Mouse (Mus musculus) C2C12 (cell line): ENCODE results near the gene Mlc1.

Experiments
- CEBPB ChIP-seq: IDR thresholded peaks from one replicate; pipeline ENCODE4 v1.6.1; 2011; ENCODE audit warnings: low read depth, mild to moderate bottlenecking, control low read depth, moderate library complexity
- CTCF ChIP-seq: IDR thresholded peaks from one replicate; pipeline ENCODE4 v1.5.1; 2011; ENCODE audit not compliant: control insufficient read depth, insufficient read depth, insufficient read length
- MAX ChIP-seq: IDR thresholded peaks from one replicate; pipeline ENCODE4 v1.6.1; 2011; ENCODE audit warnings: mild to moderate bottlenecking, control low read depth
- MYOG ChIP-seq: IDR thresholded peaks from one replicate; pipeline ENCODE4 v1.6.1; 2011; ENCODE audit not compliant: control insufficient read depth, insufficient read length; ENCODE audit errors: extremely low read depth
- USF1 ChIP-seq: IDR thresholded peaks from one replicate; pipeline ENCODE4 v1.6.1; 2011; ENCODE audit warnings: low read depth, mild to moderate bottlenecking, control low read depth, moderate library complexity

DNA sequence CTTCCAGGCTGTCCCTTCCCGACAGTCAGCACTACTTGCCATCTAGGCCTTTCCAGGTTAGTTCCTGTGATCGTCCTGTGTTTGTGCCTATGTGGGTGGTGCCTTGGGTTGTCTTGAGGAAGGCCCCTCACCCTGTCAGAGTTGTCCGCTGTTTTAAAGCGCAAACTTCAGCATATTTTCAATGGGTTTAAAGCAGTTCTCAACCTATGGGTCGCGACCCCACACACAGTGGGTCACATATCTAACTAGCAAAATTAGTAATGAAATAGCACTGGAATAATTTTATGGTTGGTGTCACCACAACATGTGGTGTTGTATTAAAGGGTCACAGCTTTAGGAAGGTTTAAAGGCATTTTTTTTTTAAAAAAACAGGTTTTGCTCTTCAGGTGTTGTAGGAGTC lies 23.5 kb downstream of the Mlc1 start:
- TF ChIP-seq MAX (no peak), CTCF (no peak), CEBPB (no peak), USF1 (no peak), MYOG (no peak)
